Mouse (Mus musculus): ENCODE results near the gene Slc15a1. TPM values are rescaled to one million over a fixed set of nuclear protein-coding genes. Genes with fewer than 3 reads are reported as not detected.

The Slc15a1 gene
- polyA plus RNA-seq, 1 experiment from 2014 or later = 0.08 TPM

DNA sequence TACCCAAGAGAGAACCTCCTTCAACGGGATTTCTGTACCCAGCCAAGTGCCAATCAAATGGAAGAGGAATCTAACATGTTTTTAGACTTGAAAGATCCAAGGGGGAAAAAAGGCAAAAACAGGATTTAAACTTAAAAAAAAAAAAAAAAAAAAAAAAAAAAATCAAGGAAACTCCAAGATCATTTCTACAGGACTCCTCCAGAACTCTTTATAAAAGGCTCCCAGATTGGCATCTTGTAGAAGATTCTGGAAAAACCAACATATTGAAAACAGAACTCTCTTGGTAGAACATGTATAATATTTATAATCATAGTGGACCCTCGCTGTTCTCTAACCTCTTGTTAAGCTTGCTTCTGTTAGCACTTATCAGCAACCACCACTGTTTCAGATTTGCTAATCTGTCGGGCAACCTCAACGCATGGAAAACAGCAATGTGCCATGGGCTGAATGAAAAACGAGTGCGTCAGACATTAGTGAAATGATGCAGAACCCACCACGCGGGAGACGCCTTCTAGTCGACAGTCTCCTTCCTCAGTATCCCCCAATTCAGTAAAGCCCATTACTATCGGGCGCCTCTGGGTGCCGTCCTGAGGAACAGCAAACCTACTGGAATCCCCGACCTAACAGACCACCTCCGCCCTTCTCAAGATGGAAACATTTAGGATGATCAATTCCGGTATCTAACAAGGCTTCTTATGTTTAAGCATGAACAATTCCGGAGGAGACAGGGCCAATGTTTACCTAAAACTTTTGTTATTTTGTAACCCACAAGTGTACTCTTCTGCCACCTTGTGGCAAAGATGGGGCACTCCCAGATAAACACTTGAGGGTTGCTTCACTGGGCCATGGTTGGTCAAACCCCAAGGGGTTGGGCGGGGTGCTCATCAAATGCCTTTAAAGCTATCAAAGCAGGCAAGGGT, 54.3 kb downstream of the Slc15a1 start:
- Histone ChIP-seq H3K36me3 (no peaks in the 10 kb centered on the region), H3K27ac (no peak overlapping the region), H3K27me3 (no peaks in the 10 kb centered on the region), H3K4me2 (peak overlapping the region; percentile 59), H3K4me3 (peak overlapping the region; percentile 30), H3K9me3 (peaks cover 5% of the 10 kb centered on the region; the same call in 1 of the 2 replicates), H3K9ac (no peak overlapping the region), H3K4me1 (peaks cover 8% of the 10 kb centered on the region; the same call in 1 of the 2 replicates)
- ATAC-seq (ENCODE audit: insufficient number of reproducible peaks, insufficient read depth, low FRiP score, low TSS enrichment, low read depth) = no peak
- 17% methylated on average over 18 of the region's 18 CpGs for WGBS

- Histone ChIP-seq H3K4me2 (0 out of 2 replicates have a peak overlapping the region, but pooled peaks have one; percentile 11), H3K4me3 (no peak overlapping the region), H3K27me3 (no peaks in the 10 kb centered on the region), H3K36me3 (no peaks in the 10 kb centered on the region), H3K9ac (no peak overlapping the region), H3K9me3 (no peaks in the 10 kb centered on the region), H3K4me1 (peaks cover 8% of the 10 kb centered on the region; the same call in 1 of the 2 replicates), H3K27ac (no peak overlapping the region)
- ATAC-seq (ENCODE audit: insufficient number of reproducible peaks, insufficient read depth, low FRiP score, low TSS enrichment, low read depth) = 0 out of 2 replicates have a peak, but pooled peaks have one; percentile 15
- 12% methylated on average over 9 of the region's 9 CpGs for WGBS
Measured at GRCm38 (mm10) chr14:121446951-121447350, 58.1 kb downstream of the Slc15a1 start.

- peaks cover 8% of the 10 kb centered on the region; the same call in 1 of the 2 replicates for H3K4me1 ChIP-seq
- H3K4me2 ChIP-seq = no peak overlapping the region
- no peak overlapping the region for H3K27ac ChIP-seq
- no peaks in the 10 kb centered on the region for H3K27me3 ChIP-seq
- H3K4me3 ChIP-seq = no peak overlapping the region
- no peaks in the 10 kb centered on the region for H3K9me3 ChIP-seq
- H3K9ac ChIP-seq = no peak overlapping the region
- WGBS = 20% methylated on average over 8 of the region's 8 CpGs
- no peak for ATAC-seq (ENCODE audit: insufficient number of reproducible peaks, insufficient read depth, low FRiP score, low TSS enrichment, low read depth)
- H3K36me3 ChIP-seq = no peaks in the 10 kb centered on the region
Measured at GRCm38 (mm10) chr14:121445194-121445593, 59.9 kb downstream of the Slc15a1 start.

- no peak for ATAC-seq (ENCODE audit: insufficient number of reproducible peaks, insufficient read depth, low FRiP score, low TSS enrichment, low read depth)
- Histone ChIP-seq H3K4me1 (no peaks in the 10 kb centered on the region), H3K27ac (no peak overlapping the region), H3K4me3 (no peak overlapping the region), H3K9ac (no peak overlapping the region), H3K4me2 (no peak overlapping the region), H3K9me3 (no peaks in the 10 kb centered on the region), H3K36me3 (no peaks in the 10 kb centered on the region), H3K27me3 (no peaks in the 10 kb centered on the region)
- 86% methylated on average over 6 of the region's 6 CpGs for WGBS
Measured at GRCm38 (mm10) chr14:121440807-121441206, 64.2 kb downstream of the Slc15a1 start.

DNA sequence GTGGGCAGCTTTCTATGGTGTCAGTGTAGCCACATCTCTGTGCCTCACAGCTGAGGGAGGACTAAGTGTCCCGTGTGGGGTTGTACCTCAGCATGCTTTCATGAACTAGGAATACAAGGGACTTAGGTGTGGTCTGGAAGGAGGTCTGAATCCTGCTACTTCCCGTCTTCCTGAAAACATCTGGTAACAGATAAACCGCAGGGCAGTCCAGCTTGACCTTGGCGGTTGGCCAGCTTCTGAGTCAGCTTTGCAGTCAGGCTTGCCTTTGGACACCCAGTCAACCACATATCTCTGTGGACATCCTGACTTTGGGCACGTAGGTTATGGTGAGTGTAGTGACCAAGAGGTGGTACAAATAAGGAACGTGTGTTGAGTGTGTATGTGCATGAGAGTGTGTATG, 68.0 kb downstream of the Slc15a1 start:
- WGBS = 68% methylated on average over 6 of the region's 6 CpGs
- no peaks in the 10 kb centered on the region for H3K27me3 ChIP-seq
- no peak overlapping the region for H3K9ac ChIP-seq
- no peak overlapping the region for H3K4me2 ChIP-seq
- no peak for ATAC-seq (ENCODE audit: insufficient number of reproducible peaks, insufficient read depth, low FRiP score, low TSS enrichment, low read depth)
- no peak overlapping the region for H3K4me3 ChIP-seq
- no peaks in the 10 kb centered on the region for H3K4me1 ChIP-seq
- H3K27ac ChIP-seq = no peak overlapping the region
- H3K9me3 ChIP-seq = no peaks in the 10 kb centered on the region
- H3K36me3 ChIP-seq = no peaks in the 10 kb centered on the region

- H3K9ac ChIP-seq = no peak overlapping the region
Measured at GRCm38 (mm10) chr14:121436455-121436854, 68.6 kb downstream of the Slc15a1 start.

GRCm38 (mm10) chr14:121435794-121436193, 69.3 kb downstream of the Slc15a1 start:
- Histone ChIP-seq H3K27ac (no peak overlapping the region), H3K4me3 (no peak overlapping the region), H3K9ac (no peak overlapping the region), H3K27me3 (no peaks in the 10 kb centered on the region), H3K36me3 (no peaks in the 10 kb centered on the region), H3K4me2 (no peak overlapping the region), H3K4me1 (no peaks in the 10 kb centered on the region), H3K9me3 (no peaks in the 10 kb centered on the region)
- no peak for ATAC-seq (ENCODE audit: insufficient number of reproducible peaks, insufficient read depth, low FRiP score, low TSS enrichment, low read depth)
- WGBS = 47% methylated on average over 6 of the region's 6 CpGs

More at GRCm38 (mm10) chr14:121436455-121436854, 68.6 kb downstream of the Slc15a1 start:
- Histone ChIP-seq H3K27me3 (no peaks in the 10 kb centered on the region), H3K36me3 (no peaks in the 10 kb centered on the region), H3K4me3 (no peak overlapping the region), H3K4me1 (no peaks in the 10 kb centered on the region), H3K4me2 (no peak overlapping the region), H3K27ac (no peak overlapping the region), H3K9me3 (no peaks in the 10 kb centered on the region)
- ATAC-seq (ENCODE audit: insufficient number of reproducible peaks, insufficient read depth, low FRiP score, low TSS enrichment, low read depth) = no peak
- WGBS = 95% methylated on average over 3 of the region's 3 CpGs

DNA sequence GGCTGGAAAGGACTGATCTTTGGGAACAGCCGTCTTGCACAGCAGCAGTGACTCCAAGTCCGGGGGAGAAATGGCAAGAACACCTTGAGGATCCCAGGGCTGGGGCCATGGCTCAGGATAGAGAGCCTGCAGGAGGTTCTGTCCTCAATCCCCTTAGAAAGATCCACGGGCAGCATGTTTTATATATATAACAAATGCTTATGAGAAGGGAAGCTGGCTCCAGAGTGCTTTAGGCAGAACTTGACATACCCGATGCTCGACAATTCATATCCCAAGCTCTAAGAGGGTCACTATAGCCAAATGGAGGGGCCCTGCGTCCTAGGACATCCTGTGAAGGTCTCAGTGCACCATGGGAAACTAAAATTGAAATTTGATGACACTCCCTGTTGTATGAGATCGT, 73.8 kb downstream of the Slc15a1 start:
- WGBS = 79% methylated on average over 7 of the region's 7 CpGs
- Histone ChIP-seq H3K27me3 (no peaks in the 10 kb centered on the region), H3K4me1 (no peaks in the 10 kb centered on the region), H3K9me3 (0 out of 2 replicates have a peak, but pooled peaks cover 6% of the 10 kb centered on the region), H3K9ac (no peak overlapping the region), H3K4me3 (no peak overlapping the region), H3K36me3 (no peaks in the 10 kb centered on the region), H3K4me2 (no peak overlapping the region), H3K27ac (no peak overlapping the region)
- no peak for ATAC-seq (ENCODE audit: insufficient number of reproducible peaks, insufficient read depth, low FRiP score, low TSS enrichment, low read depth)

DNA sequence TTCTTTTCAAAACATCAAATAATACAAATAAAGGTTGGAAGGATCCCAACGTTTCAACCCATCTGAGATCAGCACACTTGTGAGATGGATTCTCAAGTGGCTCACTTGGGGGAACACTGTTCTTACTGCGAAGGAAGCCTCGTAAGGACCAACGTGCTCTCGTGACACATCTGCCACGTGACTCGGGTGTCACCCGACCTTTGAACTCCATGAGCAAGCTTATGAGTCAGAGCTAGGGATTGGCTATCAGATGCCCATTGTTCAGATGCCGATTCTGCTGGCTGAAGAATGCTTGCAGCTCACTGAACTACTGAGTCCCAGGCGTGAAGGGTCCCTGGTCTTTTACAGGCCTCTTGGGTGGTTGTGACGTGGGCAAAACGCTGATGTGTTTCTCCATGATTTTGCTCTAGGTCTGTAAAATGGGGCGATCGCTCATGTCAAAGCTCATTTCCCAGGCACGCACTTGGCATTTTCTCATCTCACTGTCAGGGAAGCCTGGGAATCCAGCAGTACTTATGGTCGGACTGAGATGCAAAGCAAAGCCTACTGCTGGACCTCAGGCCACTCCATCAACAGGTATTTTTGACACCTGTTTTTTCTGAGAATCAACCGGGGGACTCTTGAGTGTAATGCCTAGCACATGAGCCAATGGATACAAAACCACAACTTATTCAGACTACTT, 75.1 kb downstream of the Slc15a1 start:
- Histone ChIP-seq H3K4me3 (no peak overlapping the region), H3K36me3 (no peaks in the 10 kb centered on the region), H3K4me1 (no peaks in the 10 kb centered on the region), H3K27ac (no peak overlapping the region), H3K9ac (no peak overlapping the region), H3K9me3 (0 out of 2 replicates have a peak, but pooled peaks cover 6% of the 10 kb centered on the region), H3K27me3 (no peaks in the 10 kb centered on the region), H3K4me2 (no peak overlapping the region)
- no peak for ATAC-seq (ENCODE audit: insufficient number of reproducible peaks, insufficient read depth, low FRiP score, low TSS enrichment, low read depth)
- WGBS = 78% methylated on average over 17 of the region's 17 CpGs

GRCm38 (mm10) chr14:121428148-121428547, 76.9 kb downstream of the Slc15a1 start:
- 91% methylated on average over 4 of the region's 4 CpGs for WGBS
- Histone ChIP-seq H3K4me3 (no peak overlapping the region), H3K9ac (no peak overlapping the region), H3K4me1 (no peaks in the 10 kb centered on the region), H3K9me3 (0 out of 2 replicates have a peak, but pooled peaks cover 6% of the 10 kb centered on the region), H3K27ac (no peak overlapping the region), H3K4me2 (no peak overlapping the region), H3K36me3 (no peaks in the 10 kb centered on the region), H3K27me3 (no peaks in the 10 kb centered on the region)
- ATAC-seq (ENCODE audit: insufficient number of reproducible peaks, insufficient read depth, low FRiP score, low TSS enrichment, low read depth) = no peak

GRCm38 (mm10) chr14:121426743-121427142, 78.3 kb downstream of the Slc15a1 start:
- H3K9ac ChIP-seq = no peak overlapping the region
- H3K36me3 ChIP-seq = no peaks in the 10 kb centered on the region

More at GRCm38 (mm10) chr14:121426743-121427142, 78.3 kb downstream of the Slc15a1 start:
- H3K27ac ChIP-seq = no peak overlapping the region
- no peaks in the 10 kb centered on the region for H3K27me3 ChIP-seq
- no peak for ATAC-seq (ENCODE audit: insufficient number of reproducible peaks, insufficient read depth, low FRiP score, low TSS enrichment, low read depth)
- H3K4me1 ChIP-seq = no peaks in the 10 kb centered on the region
- no peak overlapping the region for H3K4me2 ChIP-seq
- 0 out of 2 replicates have a peak, but pooled peaks cover 6% of the 10 kb centered on the region for H3K9me3 ChIP-seq
- H3K4me3 ChIP-seq = no peak overlapping the region

Measured in embryonic facial prominence, embryonic 13.5 days (tissue).